Mouse (Mus musculus) ES-E14 (cell line): ENCODE measurements around the gene Grin2c. TPM values are rescaled to one million over a fixed set of nuclear protein-coding genes. Genes with fewer than 3 reads are reported as not detected.

Experiments used
- DNase-seq: peaks from one replicate; pipeline ENCODE4 v3.0.0-alpha.2; 2013; ENCODE audit warnings: low read depth, low spot score
- H3K27ac ChIP-seq: 2 replicates; pipeline ENCODE4 v1.5.1; 2012; ENCODE audit warnings: low read depth, mild to moderate bottlenecking, low read length, moderate library complexity, mixed read lengths; ENCODE audit not compliant: poor library complexity, insufficient read depth, severe bottlenecking
- H3K36me3 ChIP-seq: 2 replicates; pipeline ENCODE4 v1.6.1; 2012; ENCODE audit warnings: mild to moderate bottlenecking, low read length, moderate library complexity, mixed read lengths; ENCODE audit not compliant: control insufficient read depth, poor library complexity, insufficient read depth, severe bottlenecking
- H3K4me1 ChIP-seq, 2 experiments: fragments of 150-350 bp in 1 of 2; sonication (generic) in 1 of 2; 2 replicates each; pipeline ENCODE4 v1.6.1; 2012; ENCODE audit warnings: low read length in 2 of 2, mild to moderate bottlenecking in 1 of 2, mixed read lengths in 1 of 2; ENCODE audit not compliant: control insufficient read depth in 2 of 2, insufficient read depth in 2 of 2, poor library complexity in 1 of 2
- H3K4me3 ChIP-seq, 2 experiments: fragments of 150-350 bp in 1 of 2; sonication (generic) in 1 of 2; 2 replicates each; pipeline ENCODE4 v1.5.1; 2012; ENCODE audit warnings: low read length in 2 of 2, low read depth in 1 of 2, mild to moderate bottlenecking in 1 of 2, mixed read lengths in 1 of 2; ENCODE audit not compliant: insufficient read depth in 1 of 2, poor library complexity in 1 of 2, severe bottlenecking in 1 of 2
- H3K9ac ChIP-seq: 2 replicates; pipeline ENCODE4 v1.6.1; 2012; ENCODE audit warnings: low read depth, mild to moderate bottlenecking, low read length, mixed read lengths; ENCODE audit not compliant: poor library complexity, insufficient read depth, severe bottlenecking
- H3K9me3 ChIP-seq: fragments of 150-350 bp; sonication (generic); 2 replicates; pipeline ENCODE4 v1.6.1; 2012; ENCODE audit warnings: low read depth, mild to moderate bottlenecking, low read length; ENCODE audit not compliant: control insufficient read depth, insufficient read depth
- CHD2 ChIP-seq: IDR thresholded peaks from 2 replicates; pipeline ENCODE4 v1.6.1; 2014; ENCODE audit warnings: mild to moderate bottlenecking, low read depth, low read length, inconsistent platforms
- HCFC1 ChIP-seq: IDR thresholded peaks from 2 replicates; pipeline ENCODE4 v1.6.1; 2012; ENCODE audit warnings: low read length, inconsistent platforms, borderline replicate concordance; ENCODE audit not compliant: insufficient read depth
- MAFK ChIP-seq: IDR thresholded peaks from 2 replicates; pipeline ENCODE4 v1.6.1; 2014; ENCODE audit warnings: mild to moderate bottlenecking, low read depth, low read length, inconsistent platforms; ENCODE audit not compliant: insufficient read depth
- ZC3H11A ChIP-seq: IDR thresholded peaks from 2 replicates; pipeline ENCODE4 v1.6.1; 2012; ENCODE audit warnings: low read depth, mild to moderate bottlenecking, inconsistent platforms, low read length, borderline replicate concordance
- ZNF384 ChIP-seq: IDR thresholded peaks from 2 replicates; pipeline ENCODE4 v1.6.1; 2012; ENCODE audit warnings: low read depth, low read length, inconsistent platforms
- in situ Hi-C, 2 experiments: fragments of 600-800 bp; cut with MboI; formaldehyde crosslinking; loops; one replicate each; pipeline ENCODE4 v1.15.1; 2025; ENCODE audit warnings: low sequenced_read_pairs in 2 of 2, inconsistent platforms in 1 of 2; ENCODE audit not compliant: unreplicated experiment in 2 of 2
- total RNA-seq: library from RNA; depleted of rRNA; stranded (reverse); fragments of 300-350 nt; gene quantifications from 2 replicates; pipeline ENCODE4 v1.2.3, GENCODE M21; 2012

Grin2c gene
- total RNA-seq, 1 experiment: 0.22 TPM

DNA sequence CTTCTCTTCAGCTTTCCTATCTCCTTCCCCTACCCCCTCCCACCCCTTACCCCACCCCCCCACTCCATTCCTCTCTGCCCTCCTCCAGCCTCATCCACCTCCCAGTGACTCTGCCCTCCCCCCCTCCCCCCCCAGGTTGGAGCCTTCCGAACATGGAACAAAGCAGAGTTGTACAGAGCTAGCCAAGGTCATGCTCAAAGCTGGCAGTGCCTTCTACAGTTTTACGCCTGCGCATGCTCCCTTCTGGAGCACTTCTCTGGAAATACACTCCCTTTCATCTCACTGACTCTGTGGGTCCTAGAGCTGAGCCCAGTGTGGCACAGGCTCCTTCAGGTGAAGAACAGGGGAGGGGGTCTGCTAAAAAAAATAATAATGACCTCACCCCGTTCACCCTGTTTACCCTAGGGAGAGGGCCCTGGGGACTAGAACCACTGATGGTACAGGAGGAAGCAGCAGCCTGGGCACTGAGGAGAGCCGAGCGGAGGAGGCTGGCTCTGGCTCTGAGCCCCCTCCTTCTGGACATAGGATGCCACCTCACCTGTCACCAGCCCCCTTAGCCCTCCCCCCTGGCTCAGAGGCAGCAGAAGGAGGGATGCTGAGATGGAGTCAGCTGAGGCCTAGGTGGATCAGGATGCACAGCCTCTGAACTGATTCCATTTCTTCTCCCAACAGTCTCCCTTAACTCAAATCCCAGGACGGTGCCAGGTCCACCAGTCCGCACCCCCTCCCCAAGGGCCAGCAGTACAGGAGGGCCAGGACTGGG lies 15.9 kb upstream of the Grin2c start:
- no peak overlapping the region for H3K9ac ChIP-seq
- no peaks in the 10 kb centered on the region for H3K36me3 ChIP-seq
- in situ Hi-C loops: no loop called here
- peaks cover 0 to 4% of the 10 kb centered on the region in 2 experiments; a peak in 2 of 4 replicates for H3K4me1 ChIP-seq
- DNase-seq: no peak
- H3K9me3 ChIP-seq: no peaks in the 10 kb centered on the region
- no peak for TF ChIP-seq HCFC1
- TF ChIP-seq ZC3H11A: no peak
- no peak for TF ChIP-seq CHD2
- no peak for TF ChIP-seq MAFK
- TF ChIP-seq ZNF384: no peak
- H3K4me3 ChIP-seq: no peak overlapping the region
- no peak overlapping the region for H3K27ac ChIP-seq

DNA sequence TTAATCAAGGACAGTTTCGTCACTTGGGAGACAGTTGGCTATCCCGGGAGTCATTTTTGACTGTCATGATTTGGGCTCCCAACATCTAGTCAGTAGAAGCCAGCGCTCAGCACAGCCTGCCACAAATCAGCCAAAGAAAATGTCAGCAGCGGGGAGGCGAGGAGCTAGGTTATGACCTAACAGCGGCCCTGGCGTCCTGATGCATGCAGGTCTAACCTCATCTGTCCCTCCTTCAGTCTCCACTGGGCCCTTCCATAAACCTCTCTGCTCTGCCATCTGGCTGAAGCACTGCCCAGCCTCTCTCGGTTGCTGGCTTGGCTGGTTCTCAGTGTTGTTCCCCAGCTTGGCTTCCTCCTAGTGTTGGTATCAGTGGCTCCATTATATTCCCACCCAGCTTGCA lies 15.3 kb upstream of the Grin2c start:
- in situ Hi-C loops: no loop called here
- no peak overlapping the region for H3K27ac ChIP-seq
- no peak for TF ChIP-seq CHD2
- TF ChIP-seq ZNF384: no peak
- no peak for TF ChIP-seq ZC3H11A
- TF ChIP-seq HCFC1: no peak
- TF ChIP-seq MAFK: no peak

DNA sequence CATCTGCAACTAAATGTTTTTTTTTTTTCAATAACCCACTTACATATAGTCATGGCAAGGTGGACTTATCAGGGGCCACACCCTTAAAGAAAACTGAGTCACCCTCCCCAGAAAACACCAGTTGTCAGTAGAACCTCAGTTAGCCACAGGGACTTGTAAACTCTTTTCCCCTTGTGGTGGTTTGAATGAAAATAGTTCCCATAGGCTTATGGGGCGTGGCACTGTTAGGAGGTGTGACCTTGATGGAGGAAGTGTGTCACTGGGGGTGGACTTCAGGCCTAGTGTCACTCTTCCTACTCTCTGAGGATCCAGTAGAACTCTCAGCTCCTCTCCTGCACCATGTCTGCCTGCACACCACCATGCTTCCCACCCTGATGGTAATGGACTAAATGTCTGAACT lies 12.7 kb upstream of the Grin2c start:
- in situ Hi-C loops: no loop called here
- no peak for DNase-seq
- H3K4me1 ChIP-seq: peaks cover 2% of the 10 kb centered on the region in 2 experiments; a peak in 3 of 4 replicates
- no peaks in the 10 kb centered on the region for H3K9me3 ChIP-seq
- H3K4me3 ChIP-seq: no peak overlapping the region
- TF ChIP-seq CHD2 (no peak), ZNF384 (no peak), MAFK (no peak), HCFC1 (no peak), ZC3H11A (no peak)
- no peak overlapping the region for H3K9ac ChIP-seq
- H3K27ac ChIP-seq: no peak overlapping the region
- H3K36me3 ChIP-seq: no peaks in the 10 kb centered on the region

More for the DNA sequence above, 15.3 kb upstream of the Grin2c start:
- Histone ChIP-seq H3K4me1 (peaks cover 0 to 4% of the 10 kb centered on the region in 2 experiments; a peak in 2 of 4 replicates), H3K9ac (no peak overlapping the region), H3K9me3 (no peaks in the 10 kb centered on the region), H3K4me3 (no peak overlapping the region), H3K36me3 (no peaks in the 10 kb centered on the region)
- DNase-seq: no peak

DNA sequence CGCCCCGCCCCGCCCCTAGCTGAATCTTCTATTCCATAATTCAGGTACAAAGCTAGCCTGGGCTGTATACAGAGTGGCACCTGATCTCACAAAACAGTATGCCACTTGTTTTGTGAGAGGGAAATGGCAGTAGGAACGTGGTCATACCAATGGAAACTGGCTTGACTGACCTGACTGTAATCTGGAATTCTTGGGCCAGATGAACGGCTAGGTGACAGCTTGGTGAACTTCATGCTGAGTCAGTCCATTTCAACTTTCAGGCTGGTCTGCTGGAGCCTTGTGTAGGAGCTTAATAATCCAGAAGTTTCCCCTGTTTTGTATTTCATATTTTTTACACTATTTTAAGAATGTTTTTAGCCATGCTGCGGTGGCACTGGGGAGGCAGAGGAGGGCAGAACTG lies 11.1 kb upstream of the Grin2c start:
- in situ Hi-C loops: no loop called here
- Histone ChIP-seq H3K4me1 (peaks cover 2% of the 10 kb centered on the region in 2 experiments; a peak in 3 of 4 replicates), H3K9me3 (no peaks in the 10 kb centered on the region), H3K9ac (no peak overlapping the region), H3K36me3 (no peaks in the 10 kb centered on the region), H3K4me3 (no peak overlapping the region), H3K27ac (no peak overlapping the region)
- no peak for TF ChIP-seq MAFK
- TF ChIP-seq CHD2: no peak
- TF ChIP-seq ZC3H11A: no peak
- no peak for TF ChIP-seq ZNF384
- TF ChIP-seq HCFC1: no peak
- no peak for DNase-seq
